Mouse (Mus musculus) midbrain, postnatal 0 days (tissue): ENCODE measurements around the gene Gm47995. TPM values are rescaled to one million over a fixed set of nuclear protein-coding genes. Genes with fewer than 3 reads are reported as not detected.

Source experiments
- ATAC-seq: fragments of 200-750 bp; cut with Nextera tagmentation; 2 replicates; pipeline ENCODE4 v1.8.0; 2017; ENCODE audit warnings: moderate number of reproducible peaks, mild to moderate bottlenecking, moderate TSS enrichment, moderate library complexity; ENCODE audit not compliant: low FRiP score
- DNase-seq: peaks from one replicate; pipeline ENCODE4 v3.0.0-alpha.2; 2015; ENCODE audit warnings: low spot score
- H3K27ac ChIP-seq: fragments of 300-500 bp; sonication (generic); 2 replicates; pipeline ENCODE4 v1.5.1; 2014; ENCODE audit warnings: low read depth, mild to moderate bottlenecking, low read length, mixed read lengths
- H3K27me3 ChIP-seq: fragments of 300-500 bp; sonication (generic); 2 replicates; pipeline ENCODE4 v1.6.1; 2014; ENCODE audit warnings: low read length, control low read depth, mixed read lengths; ENCODE audit not compliant: insufficient read depth
- H3K36me3 ChIP-seq: fragments of 300-500 bp; sonication (generic); 2 replicates; pipeline ENCODE4 v1.6.1; 2014; ENCODE audit warnings: low read length, control low read depth, mixed read lengths; ENCODE audit not compliant: insufficient read depth
- H3K4me1 ChIP-seq: fragments of 300-500 bp; sonication (generic); 2 replicates; pipeline ENCODE4 v1.6.1; 2014; ENCODE audit warnings: mild to moderate bottlenecking, control low read depth, antibody characterized with exemption, low read length, mixed read lengths; ENCODE audit not compliant: insufficient read depth
- H3K4me2 ChIP-seq: fragments of 300-500 bp; sonication (generic); 2 replicates; pipeline ENCODE4 v1.6.1; 2014; ENCODE audit warnings: low read depth, mild to moderate bottlenecking, low read length, mixed read lengths; ENCODE audit not compliant: poor library complexity, severe bottlenecking
- H3K4me3 ChIP-seq: fragments of 300-500 bp; sonication (generic); 2 replicates; pipeline ENCODE4 v1.5.1; 2014; ENCODE audit warnings: low read depth, mild to moderate bottlenecking, low read length, moderate library complexity
- H3K9ac ChIP-seq: fragments of 300-500 bp; sonication (generic); replicated peaks from 2 replicates; pipeline ENCODE4 v1.6.1; 2014; ENCODE audit warnings: mild to moderate bottlenecking, low read length, moderate library complexity, mixed read lengths; ENCODE audit not compliant: poor library complexity, severe bottlenecking
- H3K9me3 ChIP-seq: fragments of 300-500 bp; sonication (generic); 2 replicates; pipeline ENCODE4 v1.6.1; 2016; ENCODE audit warnings: low read length, control low read depth
- CTCF ChIP-seq: IDR thresholded peaks from 2 replicates; pipeline ENCODE4 v1.5.1; 2016; ENCODE audit warnings: antibody characterized with exemption, mild to moderate bottlenecking
- WGBS: fragments of 180-500 bp; shearing (Covaris S2); extraction: QIAGEN DNeasy Blood & Tissue Kit; methylation state at CpG from one replicate; pipeline ENCODE4 v1.1.7; 2014; 5-methylcytosine and 5-hydroxymethylcytosine counted together
- polyA plus RNA-seq: library from polyadenylated mRNA; unstranded; fragments of >200 nt; fragmentation: Nextera tagmentation; extraction: Ambion mirVana; gene quantifications from 2 replicates; pipeline ENCODE4 v1.2.1, GENCODE M21; 2015
- total RNA-seq: library from RNA; depleted of rRNA; stranded (reverse); fragments of >200 nt; gene quantifications from 2 replicates; pipeline ENCODE4 v1.2.3, GENCODE M21; 2014

The Gm47995 gene
- total and polyA plus RNA-seq, 2 experiments from 2014 or later = not detected

GRCm38 (mm10) chr1:151168637-151169036 is 29.6 kb upstream of the Gm47995 start:
- H3K36me3 ChIP-seq = no peaks in the 10 kb centered on the region
- DNase-seq = no peak
- H3K4me2 ChIP-seq = no peak overlapping the region
- TF ChIP-seq CTCF = no peak
- no peak for ATAC-seq
- no peak overlapping the region for H3K9ac ChIP-seq
- no peak overlapping the region for H3K4me3 ChIP-seq
- no peaks in the 10 kb centered on the region for H3K27me3 ChIP-seq
- H3K27ac ChIP-seq = no peak overlapping the region
- 78% methylated on average over 3 of the region's 3 CpGs for WGBS
- no peaks in the 10 kb centered on the region; the same call in 1 of the 2 replicates for H3K4me1 ChIP-seq
- no peaks in the 10 kb centered on the region for H3K9me3 ChIP-seq

GRCm38 (mm10) chr1:151171572-151172461 is 26.4 kb upstream of the Gm47995 start:
- Histone ChIP-seq H3K4me3 (no peak overlapping the region), H3K27me3 (no peaks in the 10 kb centered on the region), H3K9me3 (no peaks in the 10 kb centered on the region), H3K4me1 (no peaks in the 10 kb centered on the region; the same call in 1 of the 2 replicates), H3K9ac (no peak overlapping the region), H3K36me3 (no peaks in the 10 kb centered on the region), H3K27ac (no peak overlapping the region), H3K4me2 (no peak overlapping the region)
- 85% methylated on average over 2 of the region's 2 CpGs for WGBS
- TF ChIP-seq CTCF = no peak
- DNase-seq (no peak), ATAC-seq (no peak)

- Histone ChIP-seq H3K9ac (no peak overlapping the region), H3K36me3 (no peaks in the 10 kb centered on the region), H3K4me3 (peak overlapping the region; percentile 10; the same call in 1 of the 2 replicates), H3K27me3 (no peaks in the 10 kb centered on the region), H3K4me2 (peak overlapping the region; percentile 30), H3K9me3 (no peaks in the 10 kb centered on the region), H3K27ac (no peak overlapping the region), H3K4me1 (no peaks in the 10 kb centered on the region)
- ATAC-seq (peak; percentile 90), DNase-seq (peak; percentile 41)
- WGBS = 10% methylated on average over 10 of the region's 10 CpGs
- TF ChIP-seq CTCF = no peak
Measured at GRCm38 (mm10) chr1:151177030-151177936, 21.0 kb upstream of the Gm47995 start.

GRCm38 (mm10) chr1:151177937-151178271 is 20.3 kb upstream of the Gm47995 start:
- TF ChIP-seq CTCF = no peak
- WGBS = 7% methylated on average over 4 of the region's 4 CpGs
- ATAC-seq = 0 out of 2 replicates have a peak, but pooled peaks have one; percentile 34
- H3K27me3 ChIP-seq = no peaks in the 10 kb centered on the region
- H3K9me3 ChIP-seq = no peaks in the 10 kb centered on the region
- H3K4me3 ChIP-seq = peak overlapping the region; percentile 10; the same call in 1 of the 2 replicates
- H3K36me3 ChIP-seq = no peaks in the 10 kb centered on the region
- no peaks in the 10 kb centered on the region for H3K4me1 ChIP-seq
- DNase-seq = no peak
- peak overlapping the region; percentile 30 for H3K4me2 ChIP-seq
- H3K9ac ChIP-seq = no peak overlapping the region
- no peak overlapping the region for H3K27ac ChIP-seq

GRCm38 (mm10) chr1:151178505-151179083 is 19.7 kb upstream of the Gm47995 start:
- H3K27me3 ChIP-seq = no peaks in the 10 kb centered on the region
- no peaks in the 10 kb centered on the region for H3K9me3 ChIP-seq
- no peak overlapping the region for H3K27ac ChIP-seq
- WGBS = 27% methylated on average over 2 of the region's 2 CpGs
- DNase-seq (peak; percentile 29), ATAC-seq (no peak)
- no peak overlapping the region for H3K4me3 ChIP-seq
- no peak for TF ChIP-seq CTCF
- no peak overlapping the region; the same call in 1 of the 2 replicates for H3K4me2 ChIP-seq
- H3K36me3 ChIP-seq = no peaks in the 10 kb centered on the region
- H3K4me1 ChIP-seq = no peaks in the 10 kb centered on the region
- H3K9ac ChIP-seq = no peak overlapping the region
